Mouse (Mus musculus): ENCODE measurements around the gene B3galt6.

B3galt6 gene

GRCm38 (mm10) chr4:155992241-155992905, at the start of gene B3galt6, which contains the start of gene Sdf4:
Gene B3galt6 (minus strand): TSS chr4:155992649.
Gene Sdf4 (plus strand): TSS chr4:155992872.
- peak; percentile 94 for DNase-seq (ENCODE audit: low read depth, low spot score)

GRCm38 (mm10) chr4:156034901-156035300, 42.5 kb upstream of the B3galt6 start:
- no peak for DNase-seq (ENCODE audit: low read depth, low spot score)

- no peak for DNase-seq (ENCODE audit: low read depth, low spot score)
These were observed 41.9 kb upstream of the B3galt6 start for GRCm38 (mm10) chr4:156034301-156034700.

GRCm38 (mm10) chr4:156033476-156034119, 41.1 kb upstream of the B3galt6 start:
- DNase-seq (ENCODE audit: low read depth, low spot score), result peak; percentile 54

- DNase-seq (ENCODE audit: low read depth, low spot score), result no peak
These were observed 40.4 kb upstream of the B3galt6 start for GRCm38 (mm10) chr4:156032856-156033255.

- peak; percentile 87 for DNase-seq (ENCODE audit: low read depth, low spot score)
These were observed 39.3 kb upstream of the B3galt6 start for GRCm38 (mm10) chr4:156031593-156032391.

GRCm38 (mm10) chr4:156031255-156031592, 38.8 kb upstream of the B3galt6 start:
- no peak for DNase-seq (ENCODE audit: low read depth, low spot score)

- no peak for DNase-seq (ENCODE audit: low read depth, low spot score)
These were observed 38.2 kb upstream of the B3galt6 start for GRCm38 (mm10) chr4:156030651-156031118.

- DNase-seq (ENCODE audit: low read depth, low spot score), result no peak
These were observed 36.1 kb upstream of the B3galt6 start for GRCm38 (mm10) chr4:156028580-156028979.

- no peak for DNase-seq (ENCODE audit: low read depth, low spot score)
These were observed 33.6 kb upstream of the B3galt6 start, which contains the start of gene Tnfrsf18 for GRCm38 (mm10) chr4:156026013-156026412. Gene Tnfrsf18 (plus strand): TSS chr4:156026164.

GRCm38 (mm10) chr4:156024184-156024583, 31.7 kb upstream of the B3galt6 start:
- no peak for DNase-seq (ENCODE audit: low read depth, low spot score)

- DNase-seq (ENCODE audit: low read depth, low spot score), result no peak
These were observed 31.1 kb upstream of the B3galt6 start for GRCm38 (mm10) chr4:156023520-156023919.

- DNase-seq (ENCODE audit: low read depth, low spot score), result no peak
These were observed 29.5 kb upstream of the B3galt6 start for GRCm38 (mm10) chr4:156021942-156022419.

- no peak for DNase-seq (ENCODE audit: low read depth, low spot score)
These were observed 28.9 kb upstream of the B3galt6 start for GRCm38 (mm10) chr4:156021381-156021780.

- DNase-seq (ENCODE audit: low read depth, low spot score), result no peak
These were observed 27.3 kb upstream of the B3galt6 start for GRCm38 (mm10) chr4:156019771-156020170.

- no peak for DNase-seq (ENCODE audit: low read depth, low spot score)
These were observed 22.0 kb upstream of the B3galt6 start for GRCm38 (mm10) chr4:156014436-156014835.

- no peak for DNase-seq (ENCODE audit: low read depth, low spot score)
These were observed 21.2 kb upstream of the B3galt6 start, which contains the start of gene Tnfrsf4 for GRCm38 (mm10) chr4:156013637-156014036. Gene Tnfrsf4 (plus strand): TSS chr4:156013843.

- no peak for DNase-seq (ENCODE audit: low read depth, low spot score)
These were observed 15.9 kb upstream of the B3galt6 start for GRCm38 (mm10) chr4:156008369-156008768.

GRCm38 (mm10) chr4:156004109-156004508, 11.7 kb upstream of the B3galt6 start:
- no peak for DNase-seq (ENCODE audit: low read depth, low spot score)

- DNase-seq (ENCODE audit: low read depth, low spot score), result no peak
These were observed 1.2 kb upstream of the B3galt6 start for GRCm38 (mm10) chr4:155993606-155994005.

- peak; percentile 93 for DNase-seq (ENCODE audit: low read depth, low spot score)
These were observed 578 bp upstream of the B3galt6 start for GRCm38 (mm10) chr4:155992906-155993547.

GRCm38 (mm10) chr4:155991908-155992230, 580 bp downstream of the B3galt6 start:
- DNase-seq (ENCODE audit: low read depth, low spot score), result no peak

Measured in mesoderm, embryonic 11.5 days (tissue).